Mouse (Mus musculus): ENCODE measurements around the gene Parvb.

- TF ChIP-seq CTCF (IDR thresholded peaks at IDR 0.05; ENCODE audit: low read depth) (no peak), EP300 (IDR thresholded peaks at IDR 0.05; ENCODE audit: low read depth) (no peak)
These were observed 79.6 kb downstream of the Parvb start for GRCm38 (mm10) chr15:84311295-84312085.

All from heart, postnatal 0 days (tissue).